Mouse (Mus musculus): ENCODE results near the gene Gne.
A peak's percentile ranks its signal among the peaks of the same experiment; 100 is the strongest.
"Not testable (repeated sequence)": the region's sequence is repeated elsewhere in the genome, so short reads cannot be mapped to it uniquely, and the experiment has no call there.

The Gne gene

DNA sequence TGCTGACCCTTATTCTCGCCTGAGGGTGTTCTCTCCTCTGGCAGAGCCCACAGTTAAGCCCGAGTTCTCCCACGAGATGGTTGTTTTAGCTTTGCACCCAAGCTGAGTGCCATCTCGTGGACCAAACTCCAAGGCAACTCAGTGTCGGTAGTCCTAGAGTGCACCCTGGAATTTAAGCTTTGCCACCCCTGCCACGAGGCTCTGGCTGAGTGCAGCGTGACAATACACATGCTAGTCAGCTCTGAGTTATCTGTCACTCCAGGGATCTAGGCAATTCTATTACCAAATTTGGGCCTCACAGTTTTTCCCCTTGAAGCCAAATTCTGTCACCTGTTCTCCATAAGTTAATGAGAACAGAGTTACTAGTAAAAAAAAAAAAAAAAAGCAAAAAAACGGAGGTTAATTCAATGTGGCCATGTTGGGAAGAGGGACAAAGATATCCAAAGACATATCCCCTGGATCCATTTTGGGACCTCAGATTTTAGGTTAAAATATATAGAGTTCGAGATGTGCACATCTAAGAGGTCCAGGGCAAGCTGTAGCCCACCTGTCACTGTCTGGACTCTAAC is 11.0 kb downstream of the Gne start:
- no peak for DNase-seq (ENCODE audit: low read depth in 2 of 2, low spot score in 2 of 2)

GRCm38 (mm10) chr4:44072146-44072872 is 11.7 kb downstream of the Gne start:
- peak; percentile 79 for DNase-seq (ENCODE audit: low read depth in 2 of 2, low spot score in 2 of 2)

GRCm38 (mm10) chr4:44071741-44072145 is 12.2 kb downstream of the Gne start:
- no peak for DNase-seq (ENCODE audit: low read depth in 2 of 2, low spot score in 2 of 2)

GRCm38 (mm10) chr4:44070641-44071040 is 13.3 kb downstream of the Gne start:
- no peak for DNase-seq (ENCODE audit: low read depth in 2 of 2, low spot score in 2 of 2)

- no peak for DNase-seq (ENCODE audit: low read depth in 2 of 2, low spot score in 2 of 2)
These were observed 14.6 kb downstream of the Gne start for GRCm38 (mm10) chr4:44069411-44069810.

DNA sequence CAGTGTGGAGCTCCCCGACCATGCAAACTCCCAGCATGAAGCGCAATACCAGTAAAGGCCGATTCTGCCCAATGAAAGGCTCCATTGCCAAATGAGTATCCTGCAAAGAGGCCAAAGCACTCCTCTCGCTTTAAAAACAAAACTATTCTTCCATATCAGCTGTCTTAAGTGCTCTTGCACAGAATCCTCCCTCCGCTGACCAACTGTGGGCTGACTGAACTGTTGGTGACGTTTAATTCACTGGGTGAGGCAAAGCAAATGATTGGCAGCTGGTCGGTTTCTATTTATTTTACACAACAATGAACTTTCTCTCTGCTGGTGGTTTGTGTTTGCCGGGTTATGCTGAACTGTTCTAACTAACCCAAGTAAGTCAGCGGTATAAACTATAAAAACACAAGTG is 15.2 kb downstream of the Gne start:
- DNase-seq (ENCODE audit: low read depth in 2 of 2, low spot score in 2 of 2) = no peak

GRCm38 (mm10) chr4:44066891-44067290 is 17.1 kb downstream of the Gne start:
- DNase-seq (ENCODE audit: low read depth in 2 of 2, low spot score in 2 of 2) = no peak

- DNase-seq (ENCODE audit: low read depth in 2 of 2, low spot score in 2 of 2) = peak; percentile 93 to 96
These were observed 18.5 kb downstream of the Gne start for GRCm38 (mm10) chr4:44065355-44066025.

DNA sequence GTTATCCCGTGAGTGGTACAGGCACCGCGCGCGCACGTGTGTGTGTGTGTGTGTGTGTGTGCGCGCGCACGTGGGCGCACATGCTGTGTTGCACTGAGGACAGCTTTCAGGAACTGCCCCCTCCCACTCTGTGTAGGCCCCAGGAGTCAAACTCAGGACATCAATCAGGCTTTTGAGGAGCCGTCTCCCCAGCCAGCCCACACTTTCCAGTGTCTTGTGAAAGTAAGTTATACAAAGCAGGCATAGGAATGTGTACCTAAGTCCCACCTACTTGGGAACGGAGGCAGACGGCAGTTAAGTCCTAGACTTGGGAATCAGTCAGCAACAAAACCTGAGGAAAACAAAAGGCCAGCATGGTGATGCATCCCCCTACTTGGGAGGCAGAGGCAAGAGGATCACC is 21.2 kb downstream of the Gne start:
- no peak for DNase-seq (ENCODE audit: low read depth in 2 of 2, low spot score in 2 of 2)

DNA sequence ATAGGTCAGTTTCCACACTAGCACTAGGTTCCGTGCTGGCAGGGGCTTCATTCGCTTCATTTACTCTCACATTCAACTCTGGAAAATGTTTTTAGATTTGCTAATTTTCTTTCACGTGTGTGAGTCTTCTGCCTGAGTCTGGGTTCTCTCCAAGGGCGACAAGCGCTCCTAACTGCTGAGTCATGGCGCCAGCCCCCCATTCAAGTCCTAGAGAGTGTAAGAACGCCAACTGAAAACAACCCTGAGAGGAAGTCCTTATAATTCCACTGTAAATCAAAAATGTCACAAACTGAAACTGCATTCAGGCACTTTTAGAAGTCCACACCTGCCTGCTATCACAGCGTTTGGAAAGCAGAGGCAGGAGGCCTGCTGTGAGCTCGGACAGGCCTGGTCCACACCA is 21.9 kb downstream of the Gne start:
- DNase-seq (ENCODE audit: low read depth in 2 of 2, low spot score in 2 of 2) = no peak

DNA sequence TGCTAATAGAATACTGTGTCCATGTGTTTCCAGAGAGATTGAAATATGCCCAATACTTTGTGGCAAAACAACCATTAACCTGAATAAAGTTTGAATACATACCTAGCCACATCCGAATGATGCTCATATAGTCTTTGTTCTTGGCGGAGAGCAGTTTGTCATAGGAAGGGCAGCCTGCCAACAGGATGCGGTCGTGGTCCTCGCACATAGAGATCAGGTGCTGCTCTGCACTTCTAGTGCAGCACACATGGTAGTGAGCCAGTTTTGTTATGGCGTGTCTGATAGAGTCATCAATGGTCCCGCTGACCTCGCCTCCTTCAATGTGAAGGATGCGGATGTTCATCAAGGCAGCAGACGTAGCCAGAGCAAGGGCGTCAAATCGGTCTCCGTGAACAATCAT is 24.3 kb downstream of the Gne start:
- DNase-seq (ENCODE audit: low read depth in 2 of 2, low spot score in 2 of 2) = peak; percentile 34 to 63

- no peak for DNase-seq (ENCODE audit: low read depth in 2 of 2, low spot score in 2 of 2)
These were observed 34.2 kb downstream of the Gne start for GRCm38 (mm10) chr4:44049812-44050211.

DNA sequence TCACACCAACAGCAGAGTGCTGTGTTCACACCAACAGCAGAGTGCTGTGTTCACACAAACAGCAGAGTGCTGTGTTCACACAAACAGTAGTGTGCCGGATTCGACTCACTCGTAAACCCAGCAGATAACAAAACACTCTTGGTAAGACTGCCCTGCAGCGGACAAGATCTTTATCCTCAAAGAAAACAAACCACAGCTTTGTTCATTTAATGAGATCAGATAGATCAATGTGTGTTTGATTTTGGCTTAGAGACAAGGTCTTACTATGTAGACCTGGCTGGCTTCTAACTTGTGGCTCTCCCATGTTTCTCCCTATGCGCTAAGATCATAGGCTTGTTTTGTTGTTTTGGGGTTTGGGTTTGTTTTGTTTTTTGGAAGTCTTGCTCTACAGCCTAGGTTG is 37.9 kb downstream of the Gne start:
- no peak for DNase-seq (ENCODE audit: low read depth in 2 of 2, low spot score in 2 of 2)

GRCm38 (mm10) chr4:44044685-44045356 is 39.2 kb downstream of the Gne start:
- DNase-seq (ENCODE audit: low read depth in 2 of 2, low spot score in 2 of 2) = peak in 1 of 2 experiments; percentile 11

- not testable (repeated sequence) for DNase-seq (ENCODE audit: low read depth in 2 of 2, low spot score in 2 of 2)
These were observed 40.8 kb downstream of the Gne start for GRCm38 (mm10) chr4:44043182-44043581.

GRCm38 (mm10) chr4:44042429-44042828 is 41.5 kb downstream of the Gne start:
- no peak for DNase-seq (ENCODE audit: low read depth in 2 of 2, low spot score in 2 of 2)

GRCm38 (mm10) chr4:44040802-44041201 is 43.2 kb downstream of the Gne start:
- no peak for DNase-seq (ENCODE audit: low read depth in 2 of 2, low spot score in 2 of 2)

- no peak for DNase-seq (ENCODE audit: low read depth in 2 of 2, low spot score in 2 of 2)
These were observed 47.5 kb downstream of the Gne start for GRCm38 (mm10) chr4:44036455-44036854.

- DNase-seq (ENCODE audit: low read depth in 2 of 2, low spot score in 2 of 2) = no peak
These were observed 52.5 kb downstream of the Gne start for GRCm38 (mm10) chr4:44031521-44031920.

- no peak for DNase-seq (ENCODE audit: low read depth in 2 of 2, low spot score in 2 of 2)
These were observed 54.3 kb downstream of the Gne start for GRCm38 (mm10) chr4:44029661-44030066.

GRCm38 (mm10) chr4:44028303-44029135 is 55.5 kb downstream of the Gne start:
- DNase-seq (ENCODE audit: low read depth in 2 of 2, low spot score in 2 of 2) = no peak
